Mouse (Mus musculus): ENCODE measurements around the gene Prrx2.

- TF ChIP-seq CTCF (IDR thresholded peaks at IDR 0.05; ENCODE audit: extremely low read depth, insufficient read length, insufficient replicate concordance, low read depth, low read length) (no peak), POLR2A (IDR thresholded peaks at IDR 0.05; ENCODE audit: low read depth, low read length) (no peak)
Observed at GRCm38 (mm10) chr2:30834373-30835022, at the start of gene Prrx2.

All from small intestine, adult 2 months (tissue).